Mouse (Mus musculus) thymus, adult 2 months (tissue): ENCODE results near the gene Ccdc71.

Experiments used
- CTCF ChIP-seq: fragments of 200-500 bp; IDR thresholded peaks from 2 replicates; pipeline ENCODE4 v1.5.1; 2012; ENCODE audit warnings: mild to moderate bottlenecking, control low read depth, low read length, moderate library complexity, borderline replicate concordance; ENCODE audit not compliant: control insufficient read depth, poor library complexity, insufficient read depth; ENCODE audit errors: extremely low read depth
- POLR2A ChIP-seq: fragments of 200-500 bp; IDR thresholded peaks from 2 replicates; pipeline ENCODE4 v1.6.1; 2012; ENCODE audit warnings: mild to moderate bottlenecking, low read length, control low read depth, moderate library complexity; ENCODE audit not compliant: control insufficient read depth, poor library complexity, insufficient read depth; ENCODE audit errors: extremely low read depth

DNA sequence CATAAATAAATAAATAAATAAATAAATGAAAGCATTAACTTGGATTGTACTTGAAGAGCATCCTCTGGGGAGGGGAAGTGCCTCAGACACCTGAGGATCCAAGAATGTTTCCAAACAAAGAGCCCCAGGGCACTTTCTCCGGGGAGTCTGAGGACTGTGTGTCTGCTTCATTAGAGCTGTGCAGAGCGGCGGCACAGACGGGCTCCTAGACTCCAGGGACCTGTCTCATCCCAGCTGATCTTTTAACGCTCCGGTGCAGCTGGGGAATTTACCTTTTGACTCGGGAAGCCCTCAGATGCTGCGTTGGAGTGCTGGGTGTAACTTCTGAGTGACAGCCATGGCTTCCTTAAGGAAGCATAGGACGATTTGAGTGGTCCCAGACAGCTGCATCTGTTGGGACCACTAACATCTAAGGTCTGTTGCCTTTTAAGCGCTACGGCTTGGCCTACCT is 879 bp downstream of the Ccdc71 start, which contains the start of gene Klhdc8b:
- no peak for TF ChIP-seq CTCF
- TF ChIP-seq POLR2A: no peak
